Mouse (Mus musculus) Muller cell, postnatal 12 days (primary cell): Measurements from ENCODE around the gene Ube2n.

Experiments used
- DNase-seq: peaks from one replicate; pipeline ENCODE4 v3.0.0-alpha.2; 2015; ENCODE audit errors: inconsistent ontology term

Ube2n gene

DNA sequence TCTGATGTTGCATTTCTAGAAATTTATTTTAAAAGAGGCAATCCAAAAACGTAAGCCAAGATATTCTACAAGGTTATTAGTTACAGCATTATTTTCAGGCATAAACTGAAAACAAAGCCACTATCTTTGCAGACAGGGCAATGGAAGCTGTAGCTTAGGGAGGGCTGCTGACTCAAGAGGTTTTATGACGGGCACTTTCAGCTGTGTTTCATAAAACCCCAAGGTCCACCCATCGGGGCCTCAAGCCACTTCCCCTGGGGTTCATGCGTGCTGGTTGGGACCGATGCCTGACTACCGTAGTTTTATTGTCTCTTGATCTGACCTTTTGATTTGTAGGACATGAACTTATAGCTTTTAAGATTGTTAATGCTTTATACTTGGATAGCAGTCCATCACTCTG lies 75.3 kb downstream of the Ube2n start:
- DNase-seq, result no peak

DNA sequence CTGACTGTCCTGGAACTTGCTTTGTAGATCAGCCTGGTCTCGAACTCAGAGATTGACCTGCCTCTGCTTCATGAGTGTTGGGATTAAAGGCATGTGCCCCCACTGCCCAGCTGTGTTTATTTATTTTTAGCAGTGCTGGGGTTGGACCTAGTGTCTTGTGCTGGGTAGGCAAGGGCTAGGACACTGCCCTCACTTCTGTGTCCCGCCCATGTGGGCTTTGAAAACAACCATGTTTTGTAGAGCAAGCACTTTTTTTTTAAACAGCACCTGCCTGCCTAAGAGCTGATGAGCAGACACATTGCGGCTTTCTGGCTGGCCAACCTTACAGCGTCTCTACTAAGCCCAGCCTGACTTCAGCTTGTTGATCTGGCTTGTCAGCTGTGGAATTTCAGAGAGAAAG lies 76.3 kb downstream of the Ube2n start:
- no peak for DNase-seq

DNA sequence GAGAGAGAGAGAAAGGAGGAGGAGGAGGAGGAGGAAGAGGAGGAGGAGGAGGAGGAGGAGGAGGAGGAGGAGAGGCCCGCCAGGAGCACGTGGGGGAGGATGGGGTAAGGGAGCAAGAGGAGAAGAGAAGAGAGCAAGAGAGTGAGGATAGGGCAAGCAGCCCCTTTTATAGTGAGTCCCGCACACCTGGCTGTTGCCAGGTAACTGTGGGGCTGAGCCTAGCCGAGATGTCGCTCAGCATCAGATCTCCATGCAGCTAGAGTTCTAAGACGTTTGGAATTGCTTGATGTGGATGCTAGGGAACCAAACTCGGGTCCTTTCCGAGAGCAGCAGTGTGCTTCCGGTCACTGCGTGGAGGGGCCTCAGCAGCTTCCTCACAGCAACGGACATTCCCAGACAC lies 79.5 kb downstream of the Ube2n start:
- DNase-seq, result no peak
